ENCODE assay signal across 16 mouse cellular contexts in genomic region chr13:94398568-94399374, GRCm38 (mm10). TPM values are rescaled to one million over a fixed set of nuclear protein-coding genes. Genes with fewer than 3 reads are reported as not detected.
DNase-seq lines count a peak whose midpoint lies in the region; ATAC-seq lines count a peak whose summit lies in the region.
"Had no signal": no experiment of that assay in that cellular context is flagged by ENCODE, and none has a peak within 500 bp of the region (broad histone marks: within the 10 kb centered on the region; RNA-seq: fewer than 3 reads in every experiment).

No protein-coding gene starts in this region.

- H3K4me2 ChIP-seq in heart, embryonic 12.5 days, result no peak overlapping the region
- no peak overlapping the region for H3K4me2 ChIP-seq in midbrain, embryonic 13.5 days (replicated peaks)
- H3K4me2 ChIP-seq: embryonic facial prominence, embryonic 13.5 days; intestine, embryonic 15.5 days; limb, embryonic 12.5 days; lung, embryonic 14.5 days had no signal

- no peak overlapping the region for H3K27ac ChIP-seq in heart, embryonic 12.5 days (ENCODE audit: poor library complexity, severe bottlenecking)
- no peak overlapping the region for H3K27ac ChIP-seq in midbrain, embryonic 13.5 days
- H3K27ac ChIP-seq: embryonic facial prominence, embryonic 13.5 days; intestine, embryonic 15.5 days; limb, embryonic 12.5 days had no signal

- no peaks in the 10 kb centered on the region for H3K27me3 ChIP-seq in heart, embryonic 12.5 days (replicated peaks)
- no peaks in the 10 kb centered on the region for H3K27me3 ChIP-seq in midbrain, embryonic 13.5 days
- H3K27me3 ChIP-seq: embryonic facial prominence, embryonic 13.5 days; intestine, embryonic 15.5 days; limb, embryonic 12.5 days had no signal

- no peaks in the 10 kb centered on the region for H3K9me3 ChIP-seq in heart, embryonic 12.5 days (replicated peaks)
- H3K9me3 ChIP-seq in midbrain, embryonic 13.5 days, result no peaks in the 10 kb centered on the region
- H3K9me3 ChIP-seq: embryonic facial prominence, embryonic 13.5 days; intestine, embryonic 15.5 days; limb, embryonic 12.5 days had no signal

- no peak overlapping the region for H3K9ac ChIP-seq in heart, embryonic 12.5 days
- no peak overlapping the region for H3K9ac ChIP-seq in midbrain, embryonic 13.5 days (replicated peaks)
- H3K9ac ChIP-seq: embryonic facial prominence, embryonic 13.5 days; intestine, embryonic 15.5 days; limb, embryonic 12.5 days; lung, embryonic 14.5 days had no signal

- 88% methylated on average over 12 of the region's 12 CpGs for WGBS in heart, embryonic 12.5 days
- WGBS in midbrain, embryonic 13.5 days, result 89% methylated on average over 12 of the region's 12 CpGs

- H3K4me3 ChIP-seq in heart, embryonic 12.5 days, result no peak overlapping the region
- no peak overlapping the region for H3K4me3 ChIP-seq in midbrain, embryonic 13.5 days (replicated peaks)
- H3K4me3 ChIP-seq: embryonic facial prominence, embryonic 13.5 days; intestine, embryonic 15.5 days; limb, embryonic 12.5 days had no signal

- H3K36me3 ChIP-seq in heart, embryonic 12.5 days, result peaks cover 38% of the 10 kb centered on the region
- H3K36me3 ChIP-seq in midbrain, embryonic 13.5 days, result peaks cover 18% of the 10 kb centered on the region

- H3K4me1 ChIP-seq in heart, embryonic 12.5 days (replicated peaks), result peaks cover 9% of the 10 kb centered on the region
- no peaks in the 10 kb centered on the region for H3K4me1 ChIP-seq in midbrain, embryonic 13.5 days (replicated peaks)
- H3K4me1 ChIP-seq: embryonic facial prominence, embryonic 13.5 days; intestine, embryonic 15.5 days had no signal

- DNase-seq in adrenal gland, postnatal 10 days, result peak; percentile 24
- DNase-seq in adrenal gland, postnatal 25 days, result no peak
- DNase-seq in heart, adult 9 months (ENCODE audit: low spot score in 2 of 2), result peak; percentile 15 to 64
- peak; percentile 14 for DNase-seq in lung, postnatal 10 days
- no peak for DNase-seq in lung, adult 18-20 months
- DNase-seq in skeletal muscle tissue, adult 2 months (ENCODE audit: low read depth, low spot score), result peak; percentile 57
- DNase-seq: cerebellum, postnatal 25 days; kidney, postnatal 4 days; lung, embryonic 14.5 days; midbrain, embryonic 14.5 days; spleen, adult 18-20 months had no signal

- ATAC-seq in heart, embryonic 12.5 days (ENCODE audit: insufficient number of reproducible peaks, low FRiP score), result no peak
- no peak for ATAC-seq in midbrain, embryonic 13.5 days
- ATAC-seq: intestine, embryonic 15.5 days had no signal

RNA-seq across cellular contexts. Expression of gene Ap3b1, which starts 40.0 kb away (rescaled TPM):
- 10 to 100 TPM; 36.1 to 39.3 TPM for total RNA-seq in adrenal gland, postnatal 10 days (2021)
- 45.0 and 54.1 TPM in 2 replicates for total RNA-seq in adrenal gland, postnatal 25 days (2021)
- 37.5 and 38.6 TPM in 2 replicates for polyA plus RNA-seq in heart, embryonic 12.5 days (2016; fragmentation: Nextera tagmentation; extraction: Ambion mirVana)
- polyA plus RNA-seq in midbrain, embryonic 13.5 days (2015; fragmentation: Nextera tagmentation; extraction: Ambion mirVana), result 28.1 and 29.8 TPM in 2 replicates

Comparison
In these comparisons a context has a peak if more than half of its experiments do, and no peak if none do; other contexts are left out.
1. DNase-seq: peak in adrenal gland, postnatal 10 days (single experiment), heart, adult 9 months (2 of 2), lung, postnatal 10 days (single experiment) and skeletal muscle tissue, adult 2 months (single experiment); none in adrenal gland, postnatal 25 days (single experiment) and lung, adult 18-20 months (0 of 2).